Mouse (Mus musculus): Measurements from ENCODE around the gene Lrch1. TPM values are rescaled to one million over a fixed set of nuclear protein-coding genes. Genes with fewer than 3 reads are reported as not detected.

The Lrch1 gene
- polyA plus RNA-seq, 1 experiment from 2014 or later, result 6.5 TPM

DNA sequence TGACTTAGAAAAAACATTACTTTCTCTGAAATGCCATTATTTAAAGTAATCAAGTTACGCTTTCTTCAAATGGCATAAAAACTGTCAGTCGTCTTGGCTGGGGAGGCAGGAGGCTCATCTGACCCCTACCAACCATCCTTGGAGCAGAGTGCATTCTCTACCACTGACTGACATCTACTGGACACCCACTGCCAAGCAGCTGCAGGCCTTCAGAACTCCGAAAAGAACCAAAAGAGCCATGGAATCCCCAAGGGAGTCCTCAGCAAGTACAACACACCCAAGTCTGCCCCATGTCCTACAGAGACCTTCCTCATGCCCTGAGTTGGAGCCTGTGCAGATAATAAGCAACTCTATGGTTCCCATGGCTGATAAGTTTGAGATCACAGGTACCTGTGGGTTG, 224.1 kb downstream of the Lrch1 start:
- Histone ChIP-seq H3K9me3 (no peaks in the 10 kb centered on the region), H3K36me3 (replicated peaks) (no peaks in the 10 kb centered on the region), H3K4me1 (0 out of 2 replicates have a peak, but pooled peaks cover 5% of the 10 kb centered on the region), H3K27ac (no peak overlapping the region), H3K4me3 (no peak overlapping the region), H3K27me3 (ENCODE audit: poor library complexity, severe bottlenecking) (no peaks in the 10 kb centered on the region)
- no peak for DNase-seq (ENCODE audit: extremely low spot score, low spot score)
- WGBS, result 77% methylated on average over 3 of the region's 3 CpGs

- DNase-seq (ENCODE audit: extremely low spot score, low spot score), result no peak
- Histone ChIP-seq H3K36me3 (replicated peaks) (no peaks in the 10 kb centered on the region), H3K4me3 (no peak overlapping the region), H3K27me3 (ENCODE audit: poor library complexity, severe bottlenecking) (no peaks in the 10 kb centered on the region), H3K9me3 (no peaks in the 10 kb centered on the region), H3K4me1 (no peaks in the 10 kb centered on the region), H3K27ac (no peak overlapping the region)
- WGBS, result 35% methylated on average over 3 of the region's 3 CpGs
These were observed 238.6 kb downstream of the Lrch1 start for GRCm38 (mm10) chr14:74709054-74709453.

Other genes starting within 250 kb of the Lrch1 start
- 318 and 332 TPM in 2 replicates for gene Esd, start 215.6 kb downstream of the Lrch1 start, polyA plus RNA-seq (2016; fragmentation: Nextera tagmentation; extraction: Ambion mirVana)
- 0.15 and 0.36 TPM in 2 replicates for gene Rubcnl, start 68.2 kb upstream of the Lrch1 start, polyA plus RNA-seq (2016; fragmentation: Nextera tagmentation; extraction: Ambion mirVana)
- gene Lrrc63, start 183.0 kb upstream of the Lrch1 start, polyA plus RNA-seq (2016; fragmentation: Nextera tagmentation; extraction: Ambion mirVana), result 0.11 and 0.17 TPM in 2 replicates
- gene Lcp1, start 183.2 kb upstream of the Lrch1 start, polyA plus RNA-seq (2016; fragmentation: Nextera tagmentation; extraction: Ambion mirVana), result 24.8 and 25.2 TPM in 2 replicates

Data from forebrain, embryonic 10.5 days (tissue).